Mouse (Mus musculus) midbrain, embryonic 14.5 days (tissue): ENCODE measurements around the gene Arhgef26. TPM values are rescaled to one million over a fixed set of nuclear protein-coding genes. Genes with fewer than 3 reads are reported as not detected.

ENCODE experiments used
- ATAC-seq: fragments of 200-750 bp; cut with Nextera tagmentation; 2 replicates; pipeline ENCODE4 v1.8.0; 2017; ENCODE audit warnings: moderate number of reproducible peaks, moderate library complexity; ENCODE audit not compliant: low FRiP score, low TSS enrichment
- DNase-seq: peaks from one replicate; pipeline ENCODE4 v3.0.0-alpha.2; 2015
- H3K27ac ChIP-seq: fragments of 300-500 bp; sonication (generic); replicated peaks from 2 replicates; pipeline ENCODE4 v1.5.1; 2014; ENCODE audit warnings: mild to moderate bottlenecking, low read depth, low read length, moderate library complexity
- H3K27me3 ChIP-seq: fragments of 300-500 bp; sonication (generic); 2 replicates; pipeline ENCODE4 v1.6.1; 2014; ENCODE audit warnings: low read length, control low read depth, mixed read lengths; ENCODE audit not compliant: control insufficient read depth, insufficient read depth
- H3K36me3 ChIP-seq: fragments of 300-500 bp; sonication (generic); 2 replicates; pipeline ENCODE4 v1.6.1; 2014; ENCODE audit warnings: low read length, control low read depth; ENCODE audit not compliant: control insufficient read depth, insufficient read depth
- H3K4me1 ChIP-seq: fragments of 300-500 bp; sonication (generic); 2 replicates; pipeline ENCODE4 v1.6.1; 2014; ENCODE audit warnings: mild to moderate bottlenecking, antibody characterized with exemption, low read length, control low read depth; ENCODE audit not compliant: control insufficient read depth, insufficient read depth
- H3K4me2 ChIP-seq: fragments of 300-500 bp; sonication (generic); 2 replicates; pipeline ENCODE4 v1.6.1; 2014; ENCODE audit warnings: mild to moderate bottlenecking, low read length, moderate library complexity
- H3K4me3 ChIP-seq: fragments of 300-500 bp; sonication (generic); replicated peaks from 2 replicates; pipeline ENCODE4 v1.5.1; 2014; ENCODE audit warnings: low read depth, low read length
- H3K9ac ChIP-seq: fragments of 300-500 bp; sonication (generic); replicated peaks from 2 replicates; pipeline ENCODE4 v1.6.1; 2014; ENCODE audit warnings: mild to moderate bottlenecking, low read length, moderate library complexity
- H3K9me3 ChIP-seq: fragments of 300-500 bp; sonication (generic); 2 replicates; pipeline ENCODE4 v1.6.1; 2016; ENCODE audit warnings: low read length, control low read depth, mixed read lengths; ENCODE audit not compliant: control insufficient read depth
- WGBS: fragments of 180-500 bp; shearing (Covaris S2); extraction: QIAGEN DNeasy Blood & Tissue Kit; methylation state at CpG from one replicate; pipeline ENCODE4 v1.1.7; 2014; 5-methylcytosine and 5-hydroxymethylcytosine counted together
- polyA plus RNA-seq: library from polyadenylated mRNA; unstranded; fragments of >200 nt; fragmentation: Nextera tagmentation; extraction: Ambion mirVana; gene quantifications from 2 replicates; pipeline ENCODE4 v1.2.1, GENCODE M21; 2014

Arhgef26 gene
- polyA plus RNA-seq, 1 experiment from 2014 or later = 7.5 TPM

- DNase-seq (no peak), ATAC-seq (no peak)
- Histone ChIP-seq H3K4me1 (no peaks in the 10 kb centered on the region), H3K9ac (no peak overlapping the region), H3K4me3 (no peak overlapping the region), H3K4me2 (no peak overlapping the region), H3K9me3 (no peaks in the 10 kb centered on the region), H3K27me3 (no peaks in the 10 kb centered on the region), H3K27ac (no peak overlapping the region), H3K36me3 (no peaks in the 10 kb centered on the region)
- 86% methylated on average over 5 of the region's 5 CpGs for WGBS
Measured at GRCm38 (mm10) chr3:62395368-62395767, 57.2 kb downstream of the Arhgef26 start.

GRCm38 (mm10) chr3:62396109-62396508, 58.0 kb downstream of the Arhgef26 start:
- ATAC-seq (no peak), DNase-seq (no peak)
- Histone ChIP-seq H3K4me1 (no peaks in the 10 kb centered on the region), H3K36me3 (no peaks in the 10 kb centered on the region), H3K27ac (no peak overlapping the region), H3K9me3 (no peaks in the 10 kb centered on the region), H3K27me3 (no peaks in the 10 kb centered on the region), H3K4me2 (no peak overlapping the region), H3K4me3 (no peak overlapping the region), H3K9ac (no peak overlapping the region)
- 84% methylated on average over 5 of the region's 5 CpGs for WGBS

GRCm38 (mm10) chr3:62398094-62398493, 60.0 kb downstream of the Arhgef26 start:
- ATAC-seq (no peak), DNase-seq (no peak)
- no peaks in the 10 kb centered on the region for H3K4me1 ChIP-seq
- H3K27ac ChIP-seq = no peak overlapping the region
- H3K4me2 ChIP-seq = no peak overlapping the region
- no peaks in the 10 kb centered on the region for H3K27me3 ChIP-seq
- H3K4me3 ChIP-seq = no peak overlapping the region
- H3K9me3 ChIP-seq = no peaks in the 10 kb centered on the region
- H3K9ac ChIP-seq = no peak overlapping the region
- H3K36me3 ChIP-seq = no peaks in the 10 kb centered on the region

- H3K9ac ChIP-seq = no peak overlapping the region
- H3K27me3 ChIP-seq = no peaks in the 10 kb centered on the region
- no peak overlapping the region for H3K27ac ChIP-seq
- H3K4me2 ChIP-seq = no peak overlapping the region
- H3K36me3 ChIP-seq = no peaks in the 10 kb centered on the region
- H3K4me3 ChIP-seq = no peak overlapping the region
- ATAC-seq (no peak), DNase-seq (peak; percentile 40)
- H3K9me3 ChIP-seq = no peaks in the 10 kb centered on the region
- H3K4me1 ChIP-seq = no peaks in the 10 kb centered on the region
- 85% methylated on average over 12 of the region's 12 CpGs for WGBS
Measured at GRCm38 (mm10) chr3:62399826-62400746, 61.9 kb downstream of the Arhgef26 start.

GRCm38 (mm10) chr3:62402466-62402865, 64.3 kb downstream of the Arhgef26 start:
- Histone ChIP-seq H3K9me3 (no peaks in the 10 kb centered on the region), H3K4me3 (no peak overlapping the region), H3K9ac (no peak overlapping the region), H3K27ac (no peak overlapping the region), H3K36me3 (no peaks in the 10 kb centered on the region), H3K4me1 (no peaks in the 10 kb centered on the region), H3K4me2 (no peak overlapping the region), H3K27me3 (no peaks in the 10 kb centered on the region)
- 92% methylated on average over 2 of the region's 2 CpGs for WGBS
- DNase-seq (no peak), ATAC-seq (no peak)

GRCm38 (mm10) chr3:62404477-62405246, 66.5 kb downstream of the Arhgef26 start:
- Histone ChIP-seq H3K4me2 (no peak overlapping the region), H3K27ac (no peak overlapping the region), H3K27me3 (no peaks in the 10 kb centered on the region), H3K9ac (no peak overlapping the region), H3K4me1 (no peaks in the 10 kb centered on the region), H3K4me3 (no peak overlapping the region), H3K36me3 (no peaks in the 10 kb centered on the region), H3K9me3 (no peaks in the 10 kb centered on the region)
- DNase-seq = no peak
- no peak for ATAC-seq
- 77% methylated on average over 7 of the region's 7 CpGs for WGBS

- DNase-seq (peak; percentile 12), ATAC-seq (no peak)
- no peaks in the 10 kb centered on the region for H3K27me3 ChIP-seq
- 18% methylated on average over 8 of the region's 8 CpGs for WGBS
- no peak overlapping the region for H3K4me3 ChIP-seq
- H3K4me2 ChIP-seq = no peak overlapping the region
- no peaks in the 10 kb centered on the region for H3K4me1 ChIP-seq
- H3K36me3 ChIP-seq = no peaks in the 10 kb centered on the region
- H3K9ac ChIP-seq = no peak overlapping the region
- no peaks in the 10 kb centered on the region for H3K9me3 ChIP-seq
- H3K27ac ChIP-seq = no peak overlapping the region
Measured at GRCm38 (mm10) chr3:62409555-62410182, 71.5 kb downstream of the Arhgef26 start.

GRCm38 (mm10) chr3:62410491-62410890, 72.3 kb downstream of the Arhgef26 start:
- 42% methylated on average over 4 of the region's 4 CpGs for WGBS
- Histone ChIP-seq H3K9ac (no peak overlapping the region), H3K27me3 (no peaks in the 10 kb centered on the region), H3K27ac (no peak overlapping the region), H3K9me3 (no peaks in the 10 kb centered on the region), H3K4me2 (no peak overlapping the region), H3K4me1 (no peaks in the 10 kb centered on the region), H3K4me3 (no peak overlapping the region), H3K36me3 (no peaks in the 10 kb centered on the region)
- ATAC-seq (no peak), DNase-seq (peak; percentile 10)
